Mouse (Mus musculus) heart, embryonic 14.5 days (tissue): ENCODE results near the gene Gm5475. TPM values are rescaled to one million over a fixed set of nuclear protein-coding genes. Genes with fewer than 3 reads are reported as not detected.

Experiments used
- ATAC-seq: fragments of 200-750 bp; cut with Nextera tagmentation; 2 replicates; pipeline ENCODE4 v1.8.0; 2017; ENCODE audit warnings: low read depth, moderate TSS enrichment; ENCODE audit not compliant: insufficient number of reproducible peaks, insufficient read depth, low FRiP score
- H3K27ac ChIP-seq, 2 experiments: fragments of 200-500 bp in 1 of 2; fragments of 300-500 bp in 1 of 2; sonication (generic) in 1 of 2; replicated peaks in 1 of 2; 2 replicates each; pipeline ENCODE4 v1.5.1; 2012 to 2014; ENCODE audit warnings: low read depth in 2 of 2, low read length in 2 of 2, control low read depth in 1 of 2, mild to moderate bottlenecking in 1 of 2, mixed read lengths in 1 of 2; ENCODE audit not compliant: control insufficient read depth in 1 of 2, insufficient read depth in 1 of 2
- H3K27me3 ChIP-seq: fragments of 300-500 bp; sonication (generic); 2 replicates; pipeline ENCODE4 v1.6.1; 2014; ENCODE audit warnings: mild to moderate bottlenecking, low read length, control low read depth; ENCODE audit not compliant: control insufficient read depth, insufficient read depth
- H3K36me3 ChIP-seq: fragments of 300-500 bp; sonication (generic); 2 replicates; pipeline ENCODE4 v1.6.1; 2014; ENCODE audit warnings: mild to moderate bottlenecking, control low read depth, low read length, mixed read lengths; ENCODE audit not compliant: control insufficient read depth, insufficient read depth
- H3K4me1 ChIP-seq, 2 experiments: fragments of 200-500 bp in 1 of 2; fragments of 300-500 bp in 1 of 2; sonication (generic) in 1 of 2; 2 replicates each; pipeline ENCODE4 v1.6.1; 2012 to 2014; ENCODE audit warnings: low read length in 2 of 2, control low read depth in 1 of 2, mixed read lengths in 1 of 2; ENCODE audit not compliant: control insufficient read depth in 2 of 2, insufficient read depth in 2 of 2
- H3K4me2 ChIP-seq: fragments of 300-500 bp; sonication (generic); 2 replicates; pipeline ENCODE4 v1.6.1; 2014; ENCODE audit warnings: mild to moderate bottlenecking, low read length
- H3K4me3 ChIP-seq, 2 experiments: fragments of 200-500 bp in 1 of 2; fragments of 300-500 bp in 1 of 2; sonication (generic) in 1 of 2; 2 replicates each; pipeline ENCODE4 v1.5.1; 2012 to 2014; ENCODE audit warnings: low read length in 2 of 2, mild to moderate bottlenecking in 2 of 2, control low read depth in 1 of 2, low read depth in 1 of 2, moderate library complexity in 1 of 2; ENCODE audit not compliant: control insufficient read depth in 1 of 2, insufficient read depth in 1 of 2
- H3K9ac ChIP-seq: fragments of 300-500 bp; sonication (generic); 2 replicates; pipeline ENCODE4 v1.6.1; 2014; ENCODE audit warnings: mild to moderate bottlenecking, low read length
- H3K9me3 ChIP-seq: fragments of 300-500 bp; sonication (generic); 2 replicates; pipeline ENCODE4 v1.6.1; 2016; ENCODE audit warnings: low read length, control low read depth; ENCODE audit not compliant: control insufficient read depth
- WGBS: fragments of 180-500 bp; shearing (Covaris S2); extraction: QIAGEN DNeasy Blood & Tissue Kit; methylation state at CpG from one replicate; pipeline ENCODE4 v1.1.7; 2014; 5-methylcytosine and 5-hydroxymethylcytosine counted together
- polyA plus RNA-seq: library from polyadenylated mRNA; unstranded; fragments of >200 nt; fragmentation: Nextera tagmentation; extraction: Ambion mirVana; gene quantifications from 2 replicates; pipeline ENCODE4 v1.2.1, GENCODE M21; 2014

Gm5475 gene
- polyA plus RNA-seq, 1 experiment from 2014 or later, result not detected

DNA sequence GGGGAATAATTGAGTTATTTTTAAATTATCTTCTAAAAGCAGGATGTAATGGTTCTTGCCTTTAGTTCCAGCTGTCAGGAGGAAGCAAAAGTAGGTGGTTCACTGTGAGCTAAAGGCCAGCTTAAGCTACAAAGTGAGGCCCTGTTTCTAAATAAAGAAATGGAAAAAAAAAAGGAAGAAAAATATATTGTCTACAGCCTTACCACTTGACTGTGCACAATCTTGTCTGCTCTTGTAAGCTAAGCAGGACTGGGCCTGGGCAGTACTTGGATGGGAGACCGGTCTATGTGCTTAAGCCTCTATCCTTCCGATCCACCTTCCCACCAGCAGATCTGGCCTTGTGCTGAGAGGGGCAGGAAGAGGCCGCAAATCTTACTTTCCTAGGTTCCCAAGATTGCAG lies 27.5 kb downstream of the Gm5475 start:
- Histone ChIP-seq H3K27ac (no peak overlapping the region), H3K4me3 (no peak overlapping the region), H3K9ac (no peak overlapping the region), H3K9me3 (no peaks in the 10 kb centered on the region), H3K4me1 (no peaks in the 10 kb centered on the region), H3K4me2 (no peak overlapping the region), H3K36me3 (no peaks in the 10 kb centered on the region), H3K27me3 (no peaks in the 10 kb centered on the region)
- ATAC-seq, result no peak
- 75% methylated on average over 3 of the region's 3 CpGs for WGBS

DNA sequence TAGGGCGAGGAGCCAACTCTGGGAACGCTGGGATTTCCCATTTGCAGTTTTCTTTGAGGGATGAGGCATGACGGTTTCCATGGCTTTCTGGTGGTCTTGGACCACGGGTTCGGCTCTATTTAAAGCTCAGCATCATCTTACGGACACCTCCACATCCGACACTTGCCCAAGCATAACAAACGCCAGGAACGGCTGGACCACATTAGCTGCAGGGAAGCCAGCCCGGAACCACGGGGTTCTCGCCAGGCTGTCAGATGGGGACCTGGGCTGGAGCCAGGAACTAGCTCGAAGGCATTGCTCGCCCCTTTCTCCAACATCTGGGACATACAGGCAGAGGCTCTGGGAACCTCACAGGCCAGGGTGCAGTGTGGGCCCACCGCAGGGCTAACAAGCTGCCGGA lies 29.3 kb downstream of the Gm5475 start:
- 64% methylated on average over 16 of the region's 16 CpGs for WGBS
- H3K9me3 ChIP-seq, result no peaks in the 10 kb centered on the region
- ATAC-seq, result no peak

DNA sequence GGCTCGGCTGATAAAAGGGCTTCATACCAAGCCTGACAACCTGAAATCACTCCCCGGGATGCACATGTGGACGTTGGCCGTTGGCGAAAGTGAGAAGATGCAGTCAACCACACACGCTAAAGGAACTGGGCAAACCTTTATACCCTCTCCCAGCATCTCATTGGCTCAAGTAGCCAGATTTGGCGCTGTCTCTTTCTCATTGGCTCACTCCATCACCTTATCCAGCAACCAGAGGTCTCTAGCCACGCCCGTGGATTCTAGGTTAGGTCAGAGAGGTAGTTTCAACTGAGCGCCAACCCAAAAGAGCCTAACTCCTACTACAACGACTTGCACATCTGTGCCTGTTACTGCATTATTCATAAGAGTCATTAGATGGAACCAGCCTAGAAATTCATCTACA lies 30.5 kb downstream of the Gm5475 start:
- 67% methylated on average over 11 of the region's 11 CpGs for WGBS
- H3K4me1 ChIP-seq, result no peaks in the 10 kb centered on the region
- no peak overlapping the region for H3K4me2 ChIP-seq
- H3K9me3 ChIP-seq, result no peaks in the 10 kb centered on the region
- no peak overlapping the region for H3K4me3 ChIP-seq
- no peak for ATAC-seq
- H3K27ac ChIP-seq, result no peak overlapping the region
- no peaks in the 10 kb centered on the region for H3K27me3 ChIP-seq
- H3K36me3 ChIP-seq, result no peaks in the 10 kb centered on the region
- no peak overlapping the region for H3K9ac ChIP-seq

More for the DNA sequence above, 29.3 kb downstream of the Gm5475 start:
- Histone ChIP-seq H3K4me3 (no peak overlapping the region), H3K36me3 (no peaks in the 10 kb centered on the region), H3K4me1 (no peaks in the 10 kb centered on the region), H3K27me3 (no peaks in the 10 kb centered on the region), H3K27ac (no peak overlapping the region), H3K9ac (no peak overlapping the region), H3K4me2 (no peak overlapping the region)

DNA sequence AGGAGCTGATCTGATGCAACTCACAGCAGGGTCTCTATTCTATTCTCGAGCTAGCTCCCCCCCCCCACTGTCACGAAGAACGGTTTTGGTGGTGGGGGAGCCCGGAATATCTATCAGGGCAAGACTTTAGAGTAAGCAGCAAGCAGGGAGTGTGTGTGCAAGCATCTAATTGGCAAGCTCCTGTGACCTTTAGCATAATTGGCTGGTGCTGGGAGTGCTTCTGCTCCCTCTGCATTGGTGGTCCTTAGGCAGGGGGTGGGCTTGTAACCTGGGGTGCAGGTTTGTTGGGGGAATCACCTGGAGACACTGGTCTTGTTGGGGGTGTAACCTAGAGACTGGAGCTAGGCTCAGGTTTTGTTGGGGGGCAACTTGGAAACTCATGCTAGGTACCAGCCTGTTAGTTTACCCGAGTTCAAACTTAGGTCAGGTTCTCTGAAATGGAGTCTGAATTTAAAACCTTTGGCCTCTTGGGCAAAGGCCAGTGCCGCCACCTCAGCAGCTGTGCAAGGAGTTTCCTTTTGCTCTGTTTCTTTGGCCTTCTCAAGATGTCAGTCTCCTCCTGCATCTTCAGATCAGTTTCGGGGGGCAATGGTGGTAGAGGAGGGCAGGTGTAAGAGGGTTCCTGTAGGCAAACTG lies 34.5 kb downstream of the Gm5475 start:
- no peak overlapping the region for H3K4me3 ChIP-seq

DNA sequence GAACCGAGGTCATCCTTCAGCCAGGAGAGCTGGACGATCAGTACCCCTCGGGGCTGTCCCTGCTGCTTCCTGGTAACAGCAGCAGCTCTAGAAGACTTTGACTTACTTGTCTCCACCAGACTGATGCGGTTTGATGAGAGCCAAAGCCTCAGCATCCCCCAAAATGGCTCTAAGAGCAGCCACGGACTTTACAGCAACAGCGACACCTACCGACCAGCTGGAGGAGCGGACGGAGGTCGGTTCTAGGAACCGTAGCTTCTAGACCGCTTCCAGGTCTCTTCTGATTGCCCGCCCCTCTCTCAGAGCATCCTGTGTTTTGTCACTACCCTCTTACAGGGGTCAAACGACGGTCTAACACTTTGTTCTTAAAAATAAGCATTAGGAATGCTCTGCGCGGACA lies 35.4 kb downstream of the Gm5475 start:
- Histone ChIP-seq H3K4me2 (peak overlapping the region; percentile 31), H3K4me3 (no peak overlapping the region), H3K4me1 (peaks cover 0 to 5% of the 10 kb centered on the region in 2 experiments; a peak in 2 of 4 replicates), H3K9me3 (no peaks in the 10 kb centered on the region), H3K9ac (no peak overlapping the region), H3K27ac (no peak overlapping the region), H3K36me3 (no peaks in the 10 kb centered on the region), H3K27me3 (no peaks in the 10 kb centered on the region)
- no peak for ATAC-seq
- WGBS, result 3% methylated on average over 17 of the region's 17 CpGs

More for the DNA sequence above, 34.5 kb downstream of the Gm5475 start:
- Histone ChIP-seq H3K36me3 (no peaks in the 10 kb centered on the region), H3K4me1 (peaks cover 0 to 2% of the 10 kb centered on the region in 2 experiments; a peak in 2 of 4 replicates), H3K9ac (no peak overlapping the region), H3K4me2 (no peak overlapping the region), H3K27ac (no peak overlapping the region), H3K27me3 (no peaks in the 10 kb centered on the region), H3K9me3 (no peaks in the 10 kb centered on the region)
- 63% methylated on average over 7 of the region's 7 CpGs for WGBS
- no peak for ATAC-seq

DNA sequence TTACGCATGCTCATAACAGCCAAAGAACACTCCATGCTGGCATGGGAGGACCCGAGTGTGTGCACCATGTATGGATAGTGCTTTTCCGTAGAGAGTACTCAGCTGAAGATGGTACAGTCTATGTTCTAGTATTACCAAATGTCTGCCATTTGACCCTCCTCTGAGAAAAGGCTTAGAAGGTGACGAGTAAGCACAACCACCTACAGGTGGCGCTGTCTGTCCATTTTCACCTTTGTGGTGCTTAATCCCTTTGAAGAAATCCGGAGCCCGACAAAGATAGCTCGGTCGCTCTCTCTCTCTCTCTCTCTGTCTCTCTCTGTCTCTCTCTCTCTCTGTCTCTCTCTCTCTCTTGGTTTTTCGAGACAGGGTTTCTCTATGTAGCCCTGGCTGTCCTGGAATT lies 36.1 kb downstream of the Gm5475 start:
- H3K9ac ChIP-seq, result no peak overlapping the region
- no peaks in the 10 kb centered on the region for H3K9me3 ChIP-seq
- no peak overlapping the region for H3K4me2 ChIP-seq
- ATAC-seq, result no peak
- H3K4me3 ChIP-seq, result no peak overlapping the region
- peaks cover 0 to 5% of the 10 kb centered on the region in 2 experiments; a peak in 2 of 4 replicates for H3K4me1 ChIP-seq
- no peaks in the 10 kb centered on the region for H3K36me3 ChIP-seq
- H3K27ac ChIP-seq, result no peak overlapping the region
- H3K27me3 ChIP-seq, result no peaks in the 10 kb centered on the region
- WGBS, result 36% methylated on average over 10 of the region's 10 CpGs

DNA sequence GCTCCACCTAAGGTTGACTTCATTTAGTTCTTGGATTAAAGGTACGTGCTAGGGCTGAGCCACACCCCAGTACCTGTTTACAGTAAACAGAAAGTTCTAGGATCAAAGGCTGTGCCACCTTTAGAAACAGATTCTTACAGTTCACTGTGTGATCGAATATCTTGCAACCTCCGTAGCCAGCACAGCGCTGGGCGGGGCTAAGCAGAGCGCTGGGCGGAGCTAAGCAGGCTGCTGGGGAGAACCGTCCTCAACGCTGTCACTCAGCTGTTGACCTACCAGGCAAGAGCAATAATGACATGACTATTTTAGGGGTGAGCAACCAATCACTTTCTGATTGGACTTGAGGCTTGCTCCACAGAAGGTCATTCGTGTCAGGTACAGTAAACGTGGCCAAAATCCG lies 39.0 kb downstream of the Gm5475 start:
- no peak overlapping the region for H3K27ac ChIP-seq
- ATAC-seq, result no peak

DNA sequence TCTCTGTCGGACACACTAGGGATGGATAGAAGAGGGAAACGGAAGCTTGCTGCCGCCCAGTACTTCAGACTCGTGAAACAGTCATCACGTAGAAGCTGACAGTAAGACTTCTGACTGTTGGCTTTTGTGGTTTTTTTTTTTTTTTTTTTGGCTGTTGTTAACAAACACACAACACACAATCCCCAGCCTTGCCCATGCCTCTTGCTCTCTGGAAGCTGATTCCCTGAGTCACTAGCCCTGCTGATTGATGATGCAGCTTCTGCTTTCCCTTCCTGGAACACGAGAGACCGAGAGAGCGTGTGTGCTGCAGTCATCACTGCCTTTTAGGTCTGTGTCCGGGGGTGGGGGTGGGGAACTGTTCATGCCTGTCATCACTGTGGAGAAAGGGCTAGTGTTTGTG lies 39.7 kb downstream of the Gm5475 start:
- WGBS, result 44% methylated on average over 9 of the region's 9 CpGs
- no peaks in the 10 kb centered on the region for H3K9me3 ChIP-seq

More for the DNA sequence above, 39.0 kb downstream of the Gm5475 start:
- no peaks in the 10 kb centered on the region for H3K27me3 ChIP-seq
- H3K9ac ChIP-seq, result no peak overlapping the region
- peak overlapping the region; percentile 42; the same call in 1 of the 2 replicates for H3K4me2 ChIP-seq
- peaks cover 0 to 5% of the 10 kb centered on the region in 2 experiments; a peak in 2 of 4 replicates for H3K4me1 ChIP-seq
- WGBS, result 8% methylated on average over 12 of the region's 12 CpGs
- H3K9me3 ChIP-seq, result no peaks in the 10 kb centered on the region
- H3K36me3 ChIP-seq, result no peaks in the 10 kb centered on the region
- H3K4me3 ChIP-seq, result no peak overlapping the region

More for the DNA sequence above, 39.7 kb downstream of the Gm5475 start:
- H3K27ac ChIP-seq, result no peak overlapping the region
- ATAC-seq, result no peak
- no peaks in the 10 kb centered on the region for H3K27me3 ChIP-seq
- no peaks in the 10 kb centered on the region for H3K36me3 ChIP-seq
- peaks cover 0 to 5% of the 10 kb centered on the region in 2 experiments; a peak in 2 of 4 replicates for H3K4me1 ChIP-seq
- H3K4me2 ChIP-seq, result no peak overlapping the region
- H3K9ac ChIP-seq, result no peak overlapping the region
- H3K4me3 ChIP-seq, result no peak overlapping the region
